Mouse (Mus musculus): ENCODE results near the gene Ugt1a9. TPM values are rescaled to one million over a fixed set of nuclear protein-coding genes. Genes with fewer than 3 reads are reported as not detected.
"Not testable (repeated sequence)": the region's sequence is repeated elsewhere in the genome, so short reads cannot be mapped to it uniquely, and the experiment has no call there.

Gene Ugt1a9
- polyA plus RNA-seq, 1 experiment from 2014 or later, result not detected

GRCm38 (mm10) chr1:88218051-88218450 lies 147.5 kb downstream of the Ugt1a9 start:
- no peak overlapping the region for H3K27ac ChIP-seq
- 75% methylated on average over 9 of the region's 9 CpGs for WGBS
- no peaks in the 10 kb centered on the region for H3K36me3 ChIP-seq
- no peak overlapping the region for H3K4me3 ChIP-seq
- no peak overlapping the region for H3K9ac ChIP-seq
- no peaks in the 10 kb centered on the region for H3K27me3 ChIP-seq
- H3K9me3 ChIP-seq, result peaks cover 47% of the 10 kb centered on the region
- ATAC-seq (ENCODE audit: low FRiP score), result no peak
- no peak overlapping the region for H3K4me2 ChIP-seq
- H3K4me1 ChIP-seq (replicated peaks), result no peaks in the 10 kb centered on the region

- H3K4me2 ChIP-seq, result no peak overlapping the region
These were observed 148.0 kb downstream of the Ugt1a9 start for GRCm38 (mm10) chr1:88218591-88218990.

GRCm38 (mm10) chr1:88219054-88219453 lies 148.5 kb downstream of the Ugt1a9 start:
- no peaks in the 10 kb centered on the region for H3K27me3 ChIP-seq
- H3K9me3 ChIP-seq, result peaks cover 37% of the 10 kb centered on the region
- H3K4me2 ChIP-seq, result no peak overlapping the region
- ATAC-seq (ENCODE audit: low FRiP score), result no peak
- H3K4me1 ChIP-seq (replicated peaks), result no peaks in the 10 kb centered on the region
- no peak overlapping the region for H3K27ac ChIP-seq
- no peak overlapping the region for H3K4me3 ChIP-seq
- 14% methylated on average over 1 of the region's 1 CpGs for WGBS
- H3K9ac ChIP-seq, result no peak overlapping the region
- H3K36me3 ChIP-seq, result no peaks in the 10 kb centered on the region

More at GRCm38 (mm10) chr1:88218591-88218990, 148.0 kb downstream of the Ugt1a9 start:
- Histone ChIP-seq H3K4me3 (no peak overlapping the region), H3K27ac (no peak overlapping the region), H3K9ac (no peak overlapping the region), H3K4me1 (replicated peaks) (no peaks in the 10 kb centered on the region), H3K36me3 (no peaks in the 10 kb centered on the region), H3K9me3 (peaks cover 42% of the 10 kb centered on the region), H3K27me3 (no peaks in the 10 kb centered on the region)
- WGBS, result 54% methylated on average over 4 of the region's 4 CpGs
- ATAC-seq (ENCODE audit: low FRiP score), result no peak

- H3K4me2 ChIP-seq, result no peak overlapping the region
- H3K4me3 ChIP-seq, result no peak overlapping the region
- ATAC-seq (ENCODE audit: low FRiP score), result no peak
- H3K9ac ChIP-seq, result no peak overlapping the region
- no peaks in the 10 kb centered on the region for H3K27me3 ChIP-seq
- peaks cover 27% of the 10 kb centered on the region for H3K9me3 ChIP-seq
- no peaks in the 10 kb centered on the region for H3K4me1 ChIP-seq (replicated peaks)
- no peaks in the 10 kb centered on the region for H3K36me3 ChIP-seq
- H3K27ac ChIP-seq, result no peak overlapping the region
These were observed 149.7 kb downstream of the Ugt1a9 start for GRCm38 (mm10) chr1:88220336-88220735.

GRCm38 (mm10) chr1:88222216-88222615 lies 151.6 kb downstream of the Ugt1a9 start:
- Histone ChIP-seq H3K9ac (no peak overlapping the region), H3K36me3 (no peaks in the 10 kb centered on the region), H3K4me1 (replicated peaks) (no peaks in the 10 kb centered on the region), H3K27ac (no peak overlapping the region), H3K4me2 (no peak overlapping the region), H3K4me3 (no peak overlapping the region), H3K9me3 (peaks cover 29% of the 10 kb centered on the region), H3K27me3 (no peaks in the 10 kb centered on the region)
- WGBS, result 54% methylated on average over 2 of the region's 2 CpGs
- ATAC-seq (ENCODE audit: low FRiP score), result no peak

GRCm38 (mm10) chr1:88223011-88223515 lies 152.5 kb downstream of the Ugt1a9 start:
- ATAC-seq (ENCODE audit: low FRiP score); H3K36me3 ChIP-seq; H3K4me1 ChIP-seq (replicated peaks); H3K27me3 ChIP-seq; H3K27ac ChIP-seq; H3K4me3 ChIP-seq; H3K9ac ChIP-seq; H3K4me2 ChIP-seq: not testable (repeated sequence)
- H3K9me3 ChIP-seq, result peaks cover 33% of the 10 kb centered on the region

GRCm38 (mm10) chr1:88223591-88223990 lies 153.0 kb downstream of the Ugt1a9 start:
- Histone ChIP-seq H3K27ac (no peak overlapping the region), H3K9me3 (peaks cover 38% of the 10 kb centered on the region), H3K4me3 (no peak overlapping the region), H3K4me1 (replicated peaks) (no peaks in the 10 kb centered on the region), H3K27me3 (no peaks in the 10 kb centered on the region), H3K4me2 (no peak overlapping the region), H3K36me3 (no peaks in the 10 kb centered on the region), H3K9ac (no peak overlapping the region)
- no peak for ATAC-seq (ENCODE audit: low FRiP score)
- 62% methylated on average over 1 of the region's 1 CpGs for WGBS

- Histone ChIP-seq H3K4me2 (no peak overlapping the region), H3K36me3 (no peaks in the 10 kb centered on the region), H3K9ac (no peak overlapping the region), H3K4me3 (no peak overlapping the region), H3K27me3 (no peaks in the 10 kb centered on the region), H3K9me3 (peaks cover 44% of the 10 kb centered on the region), H3K4me1 (replicated peaks) (no peaks in the 10 kb centered on the region), H3K27ac (no peak overlapping the region)
- ATAC-seq (ENCODE audit: low FRiP score), result no peak
- WGBS, result 66% methylated on average over 2 of the region's 2 CpGs
These were observed 153.6 kb downstream of the Ugt1a9 start for GRCm38 (mm10) chr1:88224029-88224776.

GRCm38 (mm10) chr1:88225301-88225700 lies 154.7 kb downstream of the Ugt1a9 start:
- H3K9ac ChIP-seq; H3K4me2 ChIP-seq; H3K4me1 ChIP-seq (replicated peaks); H3K36me3 ChIP-seq; H3K27me3 ChIP-seq; H3K4me3 ChIP-seq; ATAC-seq (ENCODE audit: low FRiP score); H3K27ac ChIP-seq: not testable (repeated sequence)
- WGBS, result 40% methylated on average over 2 of the region's 2 CpGs
- H3K9me3 ChIP-seq, result peaks cover 55% of the 10 kb centered on the region

GRCm38 (mm10) chr1:88225741-88226140 lies 155.1 kb downstream of the Ugt1a9 start:
- no peak overlapping the region for H3K4me3 ChIP-seq
- no peak for ATAC-seq (ENCODE audit: low FRiP score)

GRCm38 (mm10) chr1:88226670-88227379 lies 156.2 kb downstream of the Ugt1a9 start, which contains the start of gene Mroh2a:
Gene Mroh2a (plus strand): TSS chr1:88226986.
- Histone ChIP-seq H3K4me2 (no peak within 1 kb of the TSS), H3K4me3 (no peak within 1 kb of the TSS), H3K27me3 (no peaks in the 10 kb centered on the region), H3K9ac (no peak within 1 kb of the TSS), H3K36me3 (no peaks in the 10 kb centered on the region), H3K9me3 (peaks cover 70% of the 10 kb centered on the region), H3K27ac (no peak within 1 kb of the TSS), H3K4me1 (replicated peaks) (no peaks in the 10 kb centered on the region)
- WGBS, result 52% methylated on average over 5 of the region's 5 CpGs
- no peak for ATAC-seq (ENCODE audit: low FRiP score)

More at GRCm38 (mm10) chr1:88225741-88226140, 155.1 kb downstream of the Ugt1a9 start:
- Histone ChIP-seq H3K9ac (no peak overlapping the region), H3K27ac (no peak overlapping the region), H3K9me3 (peaks cover 59% of the 10 kb centered on the region), H3K4me1 (replicated peaks) (no peaks in the 10 kb centered on the region), H3K4me2 (no peak overlapping the region), H3K36me3 (no peaks in the 10 kb centered on the region), H3K27me3 (no peaks in the 10 kb centered on the region)

- Histone ChIP-seq H3K9ac (no peak overlapping the region), H3K4me3 (no peak overlapping the region), H3K36me3 (no peaks in the 10 kb centered on the region), H3K27ac (no peak overlapping the region), H3K4me2 (no peak overlapping the region), H3K9me3 (peaks cover 73% of the 10 kb centered on the region), H3K4me1 (replicated peaks) (no peaks in the 10 kb centered on the region), H3K27me3 (no peaks in the 10 kb centered on the region)
- ATAC-seq (ENCODE audit: low FRiP score), result no peak
- 57% methylated on average over 2 of the region's 2 CpGs for WGBS
These were observed 156.9 kb downstream of the Ugt1a9 start for GRCm38 (mm10) chr1:88227482-88227881.

Data from hindbrain, embryonic 13.5 days (tissue).